Mouse (Mus musculus) cortical plate, adult 2 months (tissue): Measurements from ENCODE around the gene Senp8.

Source experiments
- CTCF ChIP-seq: fragments of 200-500 bp; IDR thresholded peaks from 2 replicates; pipeline ENCODE4 v1.5.1; 2011; ENCODE audit warnings: mild to moderate bottlenecking, control low read depth, low read length; ENCODE audit not compliant: insufficient read depth; ENCODE audit errors: extremely low read depth
- POLR2A ChIP-seq: fragments of 200-500 bp; IDR thresholded peaks from 2 replicates; pipeline ENCODE4 v1.6.1; 2011; ENCODE audit warnings: mild to moderate bottlenecking, low read length, control low read depth; ENCODE audit not compliant: insufficient read depth; ENCODE audit errors: extremely low read depth

DNA sequence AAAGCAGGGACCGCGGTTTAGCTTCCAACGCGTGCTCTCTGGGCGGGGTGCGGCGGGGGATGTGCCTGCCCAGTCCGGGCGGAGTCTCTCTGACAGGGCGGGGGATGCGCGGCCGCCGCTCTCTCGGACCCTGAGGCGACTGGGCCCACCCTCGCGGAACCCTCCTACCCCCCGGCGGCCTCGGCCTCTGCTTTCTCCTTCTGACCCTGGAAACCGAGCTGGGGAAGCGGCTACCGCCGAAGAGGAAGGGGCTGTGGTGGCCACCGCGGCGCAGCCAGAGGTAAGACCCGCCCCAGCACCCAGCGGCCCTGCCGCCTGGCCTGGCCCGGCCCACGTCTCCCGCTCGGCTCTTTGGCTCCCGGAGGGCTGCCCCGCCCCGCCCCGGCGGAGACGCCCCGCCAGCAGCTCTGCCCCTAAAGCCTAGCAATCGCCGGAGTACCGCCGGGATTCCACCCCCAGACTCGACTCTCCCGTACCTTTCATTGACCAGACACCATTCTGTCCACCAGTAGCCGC, 614 bp upstream of the Senp8 start:
- TF ChIP-seq POLR2A (no peak), CTCF (no peak)
